Mouse (Mus musculus) embryonic facial prominence, embryonic 15.5 days (tissue): ENCODE measurements around the gene Uchl1. TPM values are rescaled to one million over a fixed set of nuclear protein-coding genes. Genes with fewer than 3 reads are reported as not detected.
A peak's percentile ranks its signal among the peaks of the same experiment; 100 is the strongest.

Experiments
- ATAC-seq: fragments of 200-750 bp; cut with Nextera tagmentation; 2 replicates; pipeline ENCODE4 v1.8.0; 2017; ENCODE audit warnings: low read depth, moderate TSS enrichment; ENCODE audit not compliant: insufficient number of reproducible peaks, low FRiP score, low TSS enrichment
- H3K27ac ChIP-seq: fragments of 300-500 bp; sonication (generic); replicated peaks from 2 replicates; pipeline ENCODE4 v1.5.1; 2015; ENCODE audit warnings: mild to moderate bottlenecking, inconsistent platforms
- H3K27me3 ChIP-seq: fragments of 300-500 bp; sonication (generic); 2 replicates; pipeline ENCODE4 v1.6.1; 2015; ENCODE audit warnings: inconsistent platforms
- H3K36me3 ChIP-seq: fragments of 300-500 bp; sonication (generic); 2 replicates; pipeline ENCODE4 v1.6.1; 2015; ENCODE audit warnings: mild to moderate bottlenecking, inconsistent platforms
- H3K4me1 ChIP-seq: fragments of 300-500 bp; sonication (generic); 2 replicates; pipeline ENCODE4 v1.6.1; 2015; ENCODE audit warnings: inconsistent platforms
- H3K4me2 ChIP-seq: fragments of 300-500 bp; sonication (generic); replicated peaks from 2 replicates; pipeline ENCODE4 v1.6.1; 2015; ENCODE audit warnings: mild to moderate bottlenecking, inconsistent platforms
- H3K4me3 ChIP-seq: fragments of 300-500 bp; sonication (generic); replicated peaks from 2 replicates; pipeline ENCODE4 v1.5.1; 2015; ENCODE audit warnings: mild to moderate bottlenecking, inconsistent platforms
- H3K9ac ChIP-seq: fragments of 300-500 bp; sonication (generic); 2 replicates; pipeline ENCODE4 v1.6.1; 2015; ENCODE audit warnings: inconsistent platforms
- H3K9me3 ChIP-seq: fragments of 300-500 bp; sonication (generic); replicated peaks from 2 replicates; pipeline ENCODE4 v1.6.1; 2016; ENCODE audit warnings: inconsistent platforms
- WGBS: fragments of 180-500 bp; shearing (Covaris S2); methylation state at CpG from one replicate; pipeline ENCODE4 v1.1.7; 2015; 5-methylcytosine and 5-hydroxymethylcytosine counted together
- polyA plus RNA-seq: library from polyadenylated mRNA; unstranded; fragments of >200 nt; fragmentation: Nextera tagmentation; extraction: Ambion mirVana; gene quantifications from 2 replicates; pipeline ENCODE4 v1.2.1, GENCODE M21; 2015

Uchl1 gene
- polyA plus RNA-seq = 49.6 and 64.0 TPM in 2 replicates

- Histone ChIP-seq H3K36me3 (no peaks in the 10 kb centered on the region), H3K4me1 (peaks cover 21% of the 10 kb centered on the region), H3K4me3 (peak within 1 kb of the TSS; percentile 48), H3K4me2 (peak within 1 kb of the TSS; percentile 95), H3K9ac (peak within 1 kb of the TSS; percentile 19), H3K27ac (no peak within 1 kb of the TSS), H3K9me3 (no peaks in the 10 kb centered on the region), H3K27me3 (peaks cover 34% of the 10 kb centered on the region)
- under 1% methylated on average over 20 of the region's 20 CpGs for WGBS
- ATAC-seq = peak; percentile 82
These were observed at the start of gene Uchl1 for GRCm38 (mm10) chr5:66675983-66676382. Uchl1 (plus strand) TSS chr5:66676091.

- no peak overlapping the region for H3K27ac ChIP-seq
- H3K9ac ChIP-seq = no peak overlapping the region
- H3K36me3 ChIP-seq = no peaks in the 10 kb centered on the region
- no peaks in the 10 kb centered on the region for H3K4me1 ChIP-seq
- no peak for ATAC-seq
- H3K4me3 ChIP-seq = no peak overlapping the region
- H3K27me3 ChIP-seq = no peaks in the 10 kb centered on the region
- no peak overlapping the region for H3K4me2 ChIP-seq
- 74% methylated on average over 7 of the region's 7 CpGs for WGBS
- no peaks in the 10 kb centered on the region for H3K9me3 ChIP-seq
These were observed 48.1 kb upstream of the Uchl1 start for GRCm38 (mm10) chr5:66627805-66628204.

GRCm38 (mm10) chr5:66635459-66636079 lies 40.3 kb upstream of the Uchl1 start:
- Histone ChIP-seq H3K36me3 (no peaks in the 10 kb centered on the region), H3K4me1 (no peaks in the 10 kb centered on the region), H3K4me2 (no peak overlapping the region), H3K9me3 (no peaks in the 10 kb centered on the region), H3K4me3 (no peak overlapping the region), H3K27me3 (no peaks in the 10 kb centered on the region), H3K27ac (no peak overlapping the region), H3K9ac (no peak overlapping the region)
- 61% methylated on average over 10 of the region's 10 CpGs for WGBS
- no peak for ATAC-seq

- ATAC-seq = no peak
- Histone ChIP-seq H3K4me3 (no peak overlapping the region), H3K4me1 (no peaks in the 10 kb centered on the region), H3K4me2 (no peak overlapping the region), H3K27ac (no peak overlapping the region), H3K9ac (no peak overlapping the region), H3K27me3 (no peaks in the 10 kb centered on the region), H3K36me3 (no peaks in the 10 kb centered on the region), H3K9me3 (no peaks in the 10 kb centered on the region)
- WGBS = 91% methylated on average over 4 of the region's 4 CpGs
These were observed 33.7 kb upstream of the Uchl1 start for GRCm38 (mm10) chr5:66642156-66642555.

GRCm38 (mm10) chr5:66643260-66643659 lies 32.6 kb upstream of the Uchl1 start:
- Histone ChIP-seq H3K27me3 (no peaks in the 10 kb centered on the region), H3K9me3 (no peaks in the 10 kb centered on the region), H3K4me3 (no peak overlapping the region), H3K27ac (no peak overlapping the region), H3K36me3 (no peaks in the 10 kb centered on the region), H3K9ac (no peak overlapping the region), H3K4me1 (no peaks in the 10 kb centered on the region), H3K4me2 (no peak overlapping the region)
- WGBS = 73% methylated on average over 5 of the region's 5 CpGs
- no peak for ATAC-seq

- Histone ChIP-seq H3K27ac (no peak overlapping the region), H3K9ac (no peak overlapping the region), H3K9me3 (no peaks in the 10 kb centered on the region), H3K36me3 (no peaks in the 10 kb centered on the region), H3K4me2 (no peak overlapping the region), H3K27me3 (no peaks in the 10 kb centered on the region), H3K4me3 (no peak overlapping the region), H3K4me1 (no peaks in the 10 kb centered on the region)
- ATAC-seq = no peak
- WGBS = 61% methylated on average over 7 of the region's 7 CpGs
These were observed 28.4 kb upstream of the Uchl1 start for GRCm38 (mm10) chr5:66647504-66647903.

- Histone ChIP-seq H3K27ac (peak overlapping the region; percentile 41; the same call in 1 of the 2 replicates), H3K4me3 (no peak overlapping the region), H3K4me1 (peaks cover 7% of the 10 kb centered on the region; the same call in 1 of the 2 replicates), H3K9ac (no peak overlapping the region), H3K36me3 (no peaks in the 10 kb centered on the region), H3K4me2 (no peak overlapping the region), H3K27me3 (no peaks in the 10 kb centered on the region), H3K9me3 (no peaks in the 10 kb centered on the region)
- peak; percentile 57; the same call in 1 of the 2 replicates for ATAC-seq
- WGBS = 26% methylated on average over 5 of the region's 5 CpGs
These were observed 21.7 kb upstream of the Uchl1 start for GRCm38 (mm10) chr5:66654220-66654619.

GRCm38 (mm10) chr5:66675189-66675890 lies 551 bp upstream of the Uchl1 start:
- Histone ChIP-seq H3K4me2 (peak overlapping the region; percentile 95), H3K9ac (no peak overlapping the region), H3K4me3 (peak overlapping the region; percentile 48), H3K4me1 (peaks cover 21% of the 10 kb centered on the region), H3K27me3 (peaks cover 34% of the 10 kb centered on the region), H3K27ac (no peak overlapping the region), H3K36me3 (no peaks in the 10 kb centered on the region), H3K9me3 (no peaks in the 10 kb centered on the region)
- ATAC-seq = peak; percentile 22; the same call in 1 of the 2 replicates
- under 1% methylated on average over 18 of the region's 18 CpGs for WGBS

- peaks cover 21% of the 10 kb centered on the region for H3K4me1 ChIP-seq
- under 1% methylated on average over 51 of the region's 51 CpGs for WGBS
- peak overlapping the region; percentile 48 for H3K4me3 ChIP-seq
- peak overlapping the region; percentile 95 for H3K4me2 ChIP-seq
- peaks cover 34% of the 10 kb centered on the region for H3K27me3 ChIP-seq
- no peaks in the 10 kb centered on the region for H3K9me3 ChIP-seq
- ATAC-seq = peak; percentile 84
- H3K9ac ChIP-seq = peak overlapping the region; percentile 19
- no peaks in the 10 kb centered on the region for H3K36me3 ChIP-seq
- H3K27ac ChIP-seq = no peak overlapping the region
These were observed 696 bp downstream of the Uchl1 start for GRCm38 (mm10) chr5:66676457-66677117.

GRCm38 (mm10) chr5:66677411-66678345 lies 1.8 kb downstream of the Uchl1 start:
- Histone ChIP-seq H3K9ac (no peak overlapping the region), H3K4me1 (peaks cover 21% of the 10 kb centered on the region), H3K9me3 (no peaks in the 10 kb centered on the region), H3K27ac (no peak overlapping the region), H3K27me3 (peaks cover 34% of the 10 kb centered on the region), H3K4me3 (no peak overlapping the region), H3K36me3 (no peaks in the 10 kb centered on the region), H3K4me2 (no peak overlapping the region)
- 78% methylated on average over 21 of the region's 21 CpGs for WGBS
- no peak for ATAC-seq
